Mouse (Mus musculus): ENCODE data around the gene Slc43a2. TPM values are rescaled to one million over a fixed set of nuclear protein-coding genes. Genes with fewer than 3 reads are reported as not detected.
A peak's percentile ranks its signal among the peaks of the same experiment; 100 is the strongest.
"Not testable (repeated sequence)": the region's sequence is repeated elsewhere in the genome, so short reads cannot be mapped to it uniquely, and the experiment has no call there.

The Slc43a2 gene
- total RNA-seq, 2 experiments from 2014 or later: 24.2 to 27.3 TPM

GRCm38 (mm10) chr11:75572854-75573650 is 41.6 kb downstream of the Slc43a2 start:
- peak; percentile 95 for DNase-seq

- no peak for DNase-seq
Observed at GRCm38 (mm10) chr11:75574378-75575123, 43.1 kb downstream of the Slc43a2 start.

- DNase-seq: no peak
Observed at GRCm38 (mm10) chr11:75575560-75576123, 44.1 kb downstream of the Slc43a2 start.

DNA sequence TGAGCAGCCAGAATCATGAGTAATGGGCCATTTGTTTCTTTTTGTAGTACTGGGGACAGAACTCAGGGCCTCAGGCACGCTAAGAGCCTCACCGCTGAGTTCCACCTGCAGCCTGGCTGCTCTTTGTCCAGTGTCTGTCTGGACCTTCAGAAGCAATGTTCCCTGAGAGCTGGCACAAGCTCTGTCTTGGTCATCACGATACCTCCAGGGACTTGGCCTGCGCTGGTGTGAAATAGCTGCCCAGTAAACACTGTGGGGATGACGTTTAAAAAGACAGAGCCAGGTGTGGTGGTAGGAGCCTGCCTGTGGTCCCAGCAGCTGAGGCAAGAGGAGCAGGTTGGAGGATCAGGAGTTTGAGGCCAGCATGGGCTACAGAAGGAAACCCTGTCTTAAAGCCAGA is 47.1 kb downstream of the Slc43a2 start:
- no peak for DNase-seq

GRCm38 (mm10) chr11:75581495-75582149 is 50.1 kb downstream of the Slc43a2 start:
- no peak for DNase-seq

DNA sequence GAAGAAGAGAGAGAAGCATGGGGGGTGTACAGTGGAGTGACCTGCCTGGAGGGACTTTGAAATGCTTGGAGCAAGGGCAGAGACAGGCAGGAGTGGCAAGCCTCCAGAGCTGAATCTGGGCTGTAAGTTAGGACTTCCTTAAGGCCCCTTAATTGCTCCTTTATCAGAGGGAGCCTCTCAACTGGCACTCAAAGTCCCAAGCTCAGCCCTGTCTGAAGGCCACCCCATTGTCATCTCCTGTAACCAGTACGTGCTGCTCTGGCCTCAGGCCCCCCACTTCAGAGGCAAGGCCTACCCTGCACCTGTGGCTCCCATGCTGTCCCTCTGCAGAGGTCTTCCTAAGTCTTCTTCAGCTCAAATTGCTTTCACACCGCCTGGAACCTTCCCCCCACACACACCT is 52.0 kb downstream of the Slc43a2 start:
- DNase-seq: no peak

DNA sequence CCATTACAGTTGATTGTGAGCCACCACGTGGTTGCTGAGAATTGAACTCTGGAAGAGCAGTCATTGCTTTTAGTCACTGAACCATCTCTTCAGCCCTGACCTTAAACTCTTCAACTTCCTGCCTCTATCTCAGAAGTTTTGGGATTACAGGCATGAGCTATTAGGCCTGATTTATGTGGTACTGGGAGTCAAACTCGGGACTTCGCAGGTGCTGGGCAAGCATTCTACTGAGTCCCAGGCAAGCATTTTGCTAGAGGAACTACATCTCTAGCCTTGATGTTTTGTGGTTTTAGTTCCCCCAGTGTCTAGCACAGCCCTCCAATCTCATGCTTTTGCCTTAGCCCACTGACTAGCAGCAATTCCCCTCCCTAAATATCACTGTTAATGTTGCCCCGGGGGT is 53.6 kb downstream of the Slc43a2 start:
- DNase-seq: no peak

DNA sequence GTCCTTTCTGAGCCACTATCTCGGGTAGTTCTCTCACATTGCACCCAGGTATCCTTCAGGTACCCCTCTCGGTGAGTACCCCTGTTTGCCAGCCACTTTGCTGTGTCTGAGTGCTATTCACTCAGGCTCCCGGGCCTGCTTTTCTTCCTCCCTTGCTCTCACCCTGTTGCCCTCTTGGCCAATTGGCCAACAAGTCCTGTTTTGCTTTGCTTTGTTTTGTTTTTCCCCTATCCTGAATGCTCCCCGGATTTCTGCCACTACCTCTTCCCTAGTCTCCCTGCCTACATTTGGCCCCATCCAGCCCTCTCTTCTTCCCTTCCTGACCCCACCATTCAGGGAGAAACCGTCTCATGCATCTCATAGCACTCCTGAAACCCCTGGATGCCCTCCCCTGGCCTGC is 54.5 kb downstream of the Slc43a2 start:
- no peak for DNase-seq

GRCm38 (mm10) chr11:75586963-75587362 is 55.5 kb downstream of the Slc43a2 start:
- no peak for DNase-seq

DNA sequence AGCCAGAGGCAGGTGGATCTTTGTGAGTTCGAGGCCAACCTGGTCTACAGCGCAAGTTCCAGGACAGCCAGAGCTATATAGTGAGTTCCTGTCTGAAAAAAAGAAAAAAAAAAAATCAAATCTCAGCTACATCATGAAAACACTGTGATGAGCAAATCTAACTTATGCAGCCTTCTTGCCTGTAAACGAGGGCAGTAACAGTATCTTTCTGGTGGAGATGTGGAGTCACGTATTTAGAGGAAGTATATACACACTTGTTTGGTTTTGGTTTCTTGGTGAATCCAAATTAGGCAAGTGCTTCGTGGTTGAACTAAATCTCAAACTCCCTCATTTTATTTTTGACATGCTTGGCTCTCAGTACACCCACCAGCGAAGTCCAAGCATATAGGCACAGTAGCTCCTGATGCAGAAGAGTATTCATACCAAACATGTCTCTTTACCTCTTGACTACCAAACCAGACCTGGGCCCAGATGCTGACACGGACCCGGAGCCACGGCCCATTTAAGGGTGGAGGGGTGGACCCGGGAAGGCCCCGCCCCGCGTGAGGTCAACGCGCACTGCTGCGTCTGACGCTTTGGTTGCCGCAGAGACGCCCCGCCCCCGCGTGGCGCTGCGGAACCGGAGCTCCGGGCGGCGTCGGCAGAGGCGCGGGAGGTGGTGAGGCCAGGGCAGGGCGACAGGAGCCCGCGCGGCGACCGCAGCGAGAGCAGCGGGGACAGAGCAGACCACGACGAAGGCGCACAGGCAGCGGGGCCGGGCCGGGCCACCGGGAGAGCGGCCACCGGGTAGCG is 56.2 kb downstream of the Slc43a2 start, which contains the start of gene Pitpna:
Gene Pitpna, plus strand, starts transcription at position 605 of the 792 bp plus-strand sequence.
- peak; percentile 97 for DNase-seq

- no peak for DNase-seq
Observed at GRCm38 (mm10) chr11:75588285-75588941, 56.9 kb downstream of the Slc43a2 start.

- no peak for DNase-seq
Observed at GRCm38 (mm10) chr11:75592612-75593011, 61.1 kb downstream of the Slc43a2 start.

DNA sequence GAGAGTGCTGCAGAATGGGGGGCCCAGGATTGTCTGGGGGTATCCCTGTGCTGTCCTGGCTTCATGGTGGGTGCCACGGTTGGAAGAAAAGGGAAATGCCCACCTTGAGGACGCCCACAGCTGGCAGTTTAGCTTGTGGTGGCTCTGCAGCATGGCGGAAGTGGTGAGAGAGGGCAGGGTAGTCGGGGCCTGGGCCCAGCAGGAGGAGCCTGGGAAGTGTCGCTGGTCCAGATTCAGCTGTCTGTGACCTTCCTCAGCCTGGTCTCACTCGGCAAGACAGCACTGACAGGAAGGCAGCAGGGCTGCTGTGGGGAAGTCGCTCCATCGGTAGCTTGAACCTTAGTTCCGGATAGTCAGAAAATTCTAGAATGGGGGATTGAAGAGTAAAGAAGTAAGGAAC is 62.9 kb downstream of the Slc43a2 start:
- no peak for DNase-seq

GRCm38 (mm10) chr11:75595404-75595803 is 63.9 kb downstream of the Slc43a2 start:
- no peak for DNase-seq

DNA sequence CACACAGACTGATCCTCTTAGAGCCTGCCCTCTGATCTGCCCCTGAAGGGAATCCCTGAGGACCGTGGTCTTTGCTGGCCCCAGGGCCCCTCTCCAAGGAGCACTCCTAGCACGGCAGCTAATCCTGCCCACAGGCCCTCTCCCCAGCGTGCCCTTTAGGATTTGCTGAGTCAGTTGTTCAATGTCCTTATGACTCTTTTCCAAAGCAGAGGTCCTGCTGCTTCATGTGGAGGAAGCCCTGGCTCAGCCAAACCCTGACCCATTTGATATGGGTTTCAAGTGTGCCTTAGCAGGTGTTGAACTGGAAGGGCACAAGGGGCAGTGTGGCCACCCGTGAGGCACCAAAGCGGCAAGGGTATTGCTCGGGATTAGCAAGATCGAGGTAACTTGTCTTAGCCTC is 64.3 kb downstream of the Slc43a2 start:
- no peak for DNase-seq

DNA sequence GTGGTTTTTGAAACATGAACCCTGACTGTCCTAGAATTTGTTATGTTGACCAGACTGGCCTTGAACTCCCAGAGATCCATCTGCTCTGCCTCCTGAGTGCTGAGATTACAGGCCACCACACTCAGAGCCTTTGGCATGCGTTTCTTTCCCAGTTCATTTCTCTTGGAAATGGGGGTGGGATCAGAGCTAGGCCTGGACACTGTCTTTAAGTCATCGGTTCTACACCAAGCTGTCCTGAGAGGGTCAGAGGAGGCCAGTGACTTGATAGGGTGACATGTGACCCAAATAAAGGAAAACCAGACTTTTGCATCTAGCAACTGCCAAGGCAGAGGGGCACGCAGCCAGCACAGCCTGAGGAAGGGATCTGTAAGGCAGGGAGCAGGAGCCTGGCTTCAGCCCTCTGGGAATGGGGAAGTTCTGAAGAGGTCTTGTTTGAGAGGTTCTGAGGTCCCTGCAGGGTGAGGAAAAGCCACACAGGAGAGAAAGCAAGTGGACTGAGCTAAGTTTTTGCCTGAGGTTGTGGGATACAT is 65.3 kb downstream of the Slc43a2 start:
- peak; percentile 68 for DNase-seq

GRCm38 (mm10) chr11:75598004-75598403 is 66.5 kb downstream of the Slc43a2 start:
- DNase-seq: no peak

DNA sequence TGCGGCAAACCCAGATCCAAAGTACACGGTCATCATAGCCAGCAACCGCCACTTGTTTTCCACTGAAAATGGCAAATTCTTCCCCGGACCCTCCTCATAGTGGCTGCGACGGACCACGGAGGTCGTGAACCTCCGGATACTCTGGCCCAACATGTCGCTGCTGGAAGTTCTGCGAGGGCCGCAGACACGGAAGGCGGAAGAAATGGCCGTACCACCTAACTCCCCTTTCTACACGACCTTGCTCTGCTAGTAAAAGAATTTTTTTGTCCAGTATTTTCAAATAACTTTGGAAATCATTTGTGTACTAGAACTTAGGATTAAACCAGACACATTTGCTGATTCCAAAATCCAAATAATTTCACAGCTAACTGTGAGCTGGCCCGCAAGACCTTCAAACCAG is 68.3 kb downstream of the Slc43a2 start:
- not testable (repeated sequence) for DNase-seq

GRCm38 (mm10) chr11:75604826-75605225 is 73.3 kb downstream of the Slc43a2 start:
- no peak for DNase-seq

- DNase-seq: no peak
Observed at GRCm38 (mm10) chr11:75605318-75605717, 73.8 kb downstream of the Slc43a2 start.

DNA sequence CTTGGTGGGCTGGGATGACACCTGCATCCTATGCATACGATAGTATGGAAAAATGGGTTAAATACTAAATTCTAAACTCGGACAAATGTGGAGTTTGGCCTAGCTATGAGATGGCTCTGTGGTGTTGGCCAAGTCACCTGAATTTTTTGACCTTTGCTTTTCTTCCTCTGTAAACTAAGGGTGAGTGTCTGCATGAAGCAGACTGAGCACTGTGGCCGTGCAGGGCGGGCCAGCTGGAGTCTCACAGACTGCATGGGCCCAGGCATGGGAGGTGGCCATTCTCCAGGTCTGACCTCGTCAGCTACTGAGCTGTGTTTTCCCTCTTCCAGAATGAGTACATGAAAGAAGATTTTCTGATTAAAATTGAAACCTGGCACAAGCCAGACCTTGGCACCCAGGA is 77.3 kb downstream of the Slc43a2 start:
- DNase-seq: no peak

Measured in gastrocnemius, postnatal 10 days (tissue).